Mouse (Mus musculus) layer of hippocampus, adult 9-10 months (tissue): ENCODE results near the gene Nt5m.

Source experiments
- DNase-seq: peaks from one replicate; pipeline ENCODE4 v3.0.0; 2022; ENCODE audit warnings: low spot score

Nt5m gene

DNA sequence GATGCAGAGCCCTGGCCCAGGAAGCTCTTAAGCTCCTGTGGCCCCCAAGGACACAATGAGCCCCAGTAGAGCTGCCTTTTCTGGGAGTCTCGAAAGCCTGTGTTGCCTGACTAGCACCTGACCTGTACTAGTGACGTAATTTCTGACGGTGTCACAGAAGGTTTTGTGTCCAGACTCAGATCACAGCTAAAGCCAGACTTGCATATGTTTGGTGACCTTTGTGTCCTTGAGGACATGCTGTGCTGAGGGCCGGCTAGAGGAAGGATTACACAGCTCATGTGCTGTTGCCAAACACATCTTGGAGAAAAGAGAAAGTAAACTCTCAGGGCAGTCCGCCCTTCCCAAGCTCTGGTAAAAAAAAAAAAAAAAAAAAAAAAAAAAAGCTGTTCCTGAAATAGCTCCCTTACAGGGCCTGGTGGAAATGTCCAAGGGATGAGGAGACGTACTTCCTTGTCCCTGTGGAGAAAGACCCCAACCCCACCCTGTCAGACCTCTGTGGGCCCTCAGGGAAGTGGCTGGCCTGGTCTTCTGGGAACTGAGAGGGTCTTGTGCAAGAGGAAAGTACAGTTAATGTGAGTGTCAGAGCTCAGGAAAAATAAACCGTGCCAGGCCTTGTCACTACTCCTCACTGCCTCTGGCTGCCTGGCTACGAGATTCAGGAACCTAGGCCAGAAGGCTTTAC is 62.9 kb downstream of the Nt5m start:
- DNase-seq, result no peak

DNA sequence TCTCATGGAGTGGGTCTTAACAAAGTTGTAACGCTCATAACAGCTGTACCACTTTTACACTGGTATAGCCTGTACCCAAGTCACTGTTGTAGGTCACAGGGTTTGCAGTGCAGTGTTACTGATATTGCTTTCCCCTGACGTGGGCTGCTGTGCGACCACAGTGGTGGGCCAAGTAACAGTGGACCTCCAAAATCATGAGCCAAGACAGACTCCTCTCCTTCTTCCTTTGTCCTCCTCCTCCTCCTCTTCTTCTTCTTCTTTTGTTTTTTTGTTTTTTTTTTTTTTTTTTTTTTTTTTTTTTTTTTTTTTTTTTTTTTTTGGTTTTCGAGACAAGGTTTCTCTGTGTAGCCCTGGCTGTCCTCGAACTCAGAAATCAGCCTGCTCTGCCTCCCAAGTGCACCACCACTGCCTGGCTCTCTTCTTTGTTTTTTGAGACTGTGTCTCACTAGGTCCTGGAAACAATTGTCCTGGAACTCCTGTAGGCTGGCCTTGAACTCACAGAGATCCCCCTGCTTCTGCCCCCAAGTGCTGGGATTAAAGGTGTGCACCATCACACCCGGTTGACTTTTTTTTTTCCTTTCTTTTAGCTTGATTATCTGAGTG is 67.4 kb downstream of the Nt5m start:
- no peak for DNase-seq

DNA sequence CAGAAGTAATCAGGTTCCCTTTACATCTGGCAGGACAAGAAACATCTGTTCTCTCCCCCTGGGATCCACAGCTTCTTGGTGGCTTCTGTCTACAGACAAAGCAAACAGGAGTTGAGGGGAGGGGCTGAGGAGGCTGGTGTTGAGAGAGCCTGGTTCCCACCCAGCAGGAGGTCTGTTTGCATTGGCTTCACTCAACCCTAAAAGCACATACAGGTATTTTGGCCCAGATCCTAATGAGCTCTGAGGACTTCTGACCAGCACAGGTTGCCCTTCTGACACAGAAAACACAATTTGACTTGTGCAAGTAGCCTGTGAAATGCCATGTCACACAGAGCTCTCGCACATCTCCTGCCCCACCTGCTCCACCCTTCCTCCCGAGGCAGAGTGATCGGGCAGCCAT is 69.2 kb downstream of the Nt5m start:
- no peak for DNase-seq

DNA sequence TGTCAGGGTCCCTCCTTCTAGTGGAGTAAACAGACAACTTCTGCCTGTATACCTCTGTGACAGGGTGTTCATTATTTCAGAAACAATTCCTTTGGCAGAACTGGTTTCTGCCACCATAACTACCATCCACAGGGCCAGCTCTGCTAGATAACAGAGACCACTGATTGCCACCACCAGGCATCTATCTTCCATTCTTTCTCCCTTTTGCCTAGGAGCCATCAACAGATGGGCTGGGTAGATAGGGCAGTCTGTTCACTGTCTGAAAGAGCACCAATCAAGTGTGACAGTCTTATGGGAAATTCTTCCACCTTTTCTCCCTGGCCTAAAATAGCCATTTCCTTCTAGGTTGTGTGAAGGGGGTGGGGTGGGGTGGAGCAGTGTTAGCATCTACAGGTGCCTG is 71.3 kb downstream of the Nt5m start:
- no peak for DNase-seq

DNA sequence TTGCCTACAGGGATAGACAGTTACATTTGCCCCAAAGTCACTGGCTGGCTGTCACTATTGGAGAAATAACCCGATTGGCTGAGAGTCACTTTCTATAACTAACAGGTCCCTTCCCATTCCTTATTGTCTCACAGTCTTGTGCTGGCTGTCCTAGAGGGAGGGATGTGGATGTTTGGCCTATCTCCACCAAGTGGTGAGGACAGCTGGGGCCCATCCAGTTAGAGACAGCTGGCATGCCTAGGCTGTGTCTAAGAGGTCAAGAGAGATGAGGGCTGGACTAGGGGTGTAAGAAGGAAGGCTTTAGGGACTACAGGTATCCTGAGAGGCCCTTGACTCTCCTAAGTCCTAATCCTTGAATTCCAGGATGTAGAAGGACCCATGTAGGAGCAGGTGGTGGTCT is 72.3 kb downstream of the Nt5m start:
- no peak for DNase-seq

DNA sequence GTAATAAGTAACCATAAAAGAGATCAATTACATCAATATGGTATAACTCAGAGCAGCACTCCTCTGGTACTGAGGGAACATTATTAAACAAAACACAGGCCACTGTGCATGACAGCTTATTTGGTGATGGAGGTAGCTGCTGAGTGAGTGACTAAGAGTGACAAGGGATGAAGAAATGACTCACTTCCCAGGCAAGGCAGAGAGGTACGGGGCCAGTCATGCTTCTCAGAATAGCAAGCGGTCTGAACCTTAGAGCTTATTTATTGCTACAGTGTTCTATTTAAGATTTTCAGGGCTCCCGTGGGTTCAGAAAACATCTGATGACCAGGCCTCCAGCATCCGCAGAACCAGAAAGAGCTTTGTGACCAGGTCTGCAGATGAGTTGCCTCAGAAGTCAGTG is 74.5 kb downstream of the Nt5m start:
- no peak for DNase-seq

DNA sequence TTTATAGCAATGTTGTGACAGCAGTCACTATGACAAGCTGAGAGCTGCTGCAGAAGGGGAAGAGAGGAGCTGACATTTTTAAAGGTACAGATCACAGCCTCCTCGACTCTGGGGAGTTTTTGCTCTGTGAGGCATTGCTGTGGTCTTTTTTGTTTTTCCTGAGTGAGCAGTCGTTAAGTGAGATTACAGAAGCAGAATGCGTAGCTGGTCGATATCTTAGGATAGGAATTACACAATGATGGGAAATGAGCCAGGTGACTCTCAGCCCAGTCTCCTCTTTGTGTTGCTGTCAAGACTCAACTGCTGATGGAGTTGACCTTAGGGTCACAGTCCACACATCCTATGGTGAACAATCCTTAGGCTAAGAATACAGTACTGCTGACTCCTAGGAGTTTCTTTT is 78.8 kb downstream of the Nt5m start:
- DNase-seq, result no peak

DNA sequence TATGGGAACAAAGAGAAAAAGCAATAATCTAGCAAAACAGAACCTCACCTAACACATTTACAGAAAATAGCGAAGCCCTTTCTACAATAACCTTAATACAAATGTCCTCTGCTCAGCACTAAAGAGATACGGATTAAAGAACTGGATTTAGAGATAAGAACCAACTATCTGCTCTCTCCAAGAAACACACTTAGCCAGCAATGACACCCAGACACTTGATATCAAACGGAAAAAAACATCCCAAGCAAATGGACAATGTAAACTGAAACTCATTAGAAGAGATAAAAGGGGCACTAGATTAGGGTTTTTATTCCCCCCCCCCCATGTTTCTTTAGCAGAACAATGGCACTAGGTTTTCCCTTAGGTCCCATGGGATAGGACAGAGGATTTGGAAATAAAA is 80.2 kb downstream of the Nt5m start:
- no peak for DNase-seq

DNA sequence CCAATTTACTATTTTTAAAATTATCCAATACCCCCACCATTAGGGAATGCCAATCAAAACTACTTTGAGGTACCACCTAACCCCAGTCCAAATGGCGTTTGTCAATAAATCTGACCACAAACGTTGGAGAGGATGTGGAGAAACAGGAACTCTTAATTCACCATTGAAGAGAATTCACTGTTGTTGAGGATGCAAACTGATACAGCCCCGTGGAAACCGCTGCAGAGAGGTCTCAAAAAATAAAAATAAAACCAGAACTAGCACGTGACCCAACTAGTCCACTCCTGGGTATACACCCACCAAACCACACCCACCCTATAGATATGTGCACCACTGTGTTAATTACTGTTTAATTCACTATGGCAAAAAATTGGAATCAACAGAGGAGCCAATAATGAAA is 81.1 kb downstream of the Nt5m start:
- no peak for DNase-seq

DNA sequence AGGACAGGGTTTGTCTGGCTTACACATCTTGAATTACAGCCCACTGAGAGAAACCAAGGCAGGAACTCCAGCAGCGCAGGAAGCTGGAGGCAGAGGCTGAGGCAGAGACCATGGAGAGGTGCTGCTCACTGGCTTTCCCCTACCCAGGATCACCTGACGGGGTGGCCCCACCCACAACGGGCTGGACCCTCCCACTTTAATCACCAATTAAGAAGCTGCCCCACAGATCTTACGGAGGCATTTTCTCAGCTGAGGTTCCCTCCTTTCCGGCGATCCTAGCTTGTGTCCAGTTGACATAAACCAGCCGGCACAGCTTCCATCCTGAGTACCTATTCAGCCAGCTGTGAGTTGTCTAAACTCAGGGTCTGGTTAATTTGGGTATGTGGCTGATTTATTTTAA is 82.0 kb downstream of the Nt5m start:
- no peak for DNase-seq

DNA sequence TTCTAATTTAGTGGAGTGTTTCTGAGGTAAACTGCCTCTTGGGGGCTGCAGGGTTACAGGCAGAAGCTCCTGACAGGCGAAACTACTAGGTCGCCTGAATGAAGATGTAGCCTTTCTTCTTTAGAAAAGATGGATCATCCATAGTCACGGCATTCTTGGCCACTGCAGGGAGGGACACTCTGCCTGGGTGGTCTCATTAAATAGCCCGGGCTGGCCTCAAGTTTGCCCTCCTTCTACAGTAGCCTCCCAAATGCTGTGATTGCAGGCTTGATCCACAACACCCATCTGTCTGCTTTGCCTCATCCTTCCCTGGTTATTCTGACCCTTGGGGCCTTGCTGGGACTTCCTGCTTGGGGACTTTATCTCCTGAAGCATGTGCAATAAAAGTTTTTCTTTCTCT is 90.8 kb downstream of the Nt5m start:
- no peak for DNase-seq
